Mouse (Mus musculus) liver, embryonic 12.5 days (tissue): Measurements from ENCODE around the gene Fam180a. TPM values are rescaled to one million over a fixed set of nuclear protein-coding genes. Genes with fewer than 3 reads are reported as not detected.
"Not testable (repeated sequence)": the region's sequence is repeated elsewhere in the genome, so short reads cannot be mapped to it uniquely, and the experiment has no call there.

ENCODE experiments used
- ATAC-seq: fragments of 200-750 bp; cut with Nextera tagmentation; 2 replicates; pipeline ENCODE4 v1.8.0; 2017; ENCODE audit warnings: moderate number of reproducible peaks, mild to moderate bottlenecking, moderate library complexity
- H3K27ac ChIP-seq: fragments of 300-500 bp; sonication (generic); 2 replicates; pipeline ENCODE4 v1.5.1; 2016; ENCODE audit warnings: mild to moderate bottlenecking
- H3K27me3 ChIP-seq: fragments of 300-500 bp; sonication (generic); replicated peaks from 2 replicates; pipeline ENCODE4 v1.6.1; 2016; ENCODE audit warnings: mild to moderate bottlenecking, moderate library complexity
- H3K36me3 ChIP-seq: fragments of 300-500 bp; sonication (generic); 2 replicates; pipeline ENCODE4 v1.6.1; 2016; ENCODE audit warnings: mild to moderate bottlenecking, moderate library complexity
- H3K4me1 ChIP-seq: fragments of 300-500 bp; sonication (generic); 2 replicates; pipeline ENCODE4 v1.6.1; 2016
- H3K4me2 ChIP-seq: fragments of 300-500 bp; sonication (generic); 2 replicates; pipeline ENCODE4 v1.6.1; 2016; ENCODE audit warnings: mild to moderate bottlenecking, moderate library complexity
- H3K4me3 ChIP-seq: fragments of 300-500 bp; sonication (generic); 2 replicates; pipeline ENCODE4 v1.5.1; 2016; ENCODE audit warnings: mild to moderate bottlenecking, moderate library complexity
- H3K9ac ChIP-seq: fragments of 300-500 bp; sonication (generic); 2 replicates; pipeline ENCODE4 v1.6.1; 2016; ENCODE audit warnings: mild to moderate bottlenecking, moderate library complexity
- H3K9me3 ChIP-seq: fragments of 300-500 bp; sonication (generic); replicated peaks from 2 replicates; pipeline ENCODE4 v1.6.1; 2016; ENCODE audit warnings: mild to moderate bottlenecking, moderate library complexity
- WGBS: fragments of 180-500 bp; shearing (Covaris S2); methylation state at CpG from one replicate; pipeline ENCODE4 v1.1.7; 2016; ENCODE audit not compliant: insufficient replicate concordance; 5-methylcytosine and 5-hydroxymethylcytosine counted together
- polyA plus RNA-seq: library from polyadenylated mRNA; unstranded; fragments of >200 nt; fragmentation: Nextera tagmentation; extraction: Ambion mirVana; gene quantifications from 2 replicates; pipeline ENCODE4 v1.2.1, GENCODE M21; 2016

Fam180a gene
- polyA plus RNA-seq, result 0.08 TPM in 1 of 2 replicates, not detected in the other

- WGBS, result 62% methylated on average over 9 of the region's 9 CpGs
- H3K4me2 ChIP-seq, result no peak within 1 kb of the TSS
- no peak for ATAC-seq
- no peaks in the 10 kb centered on the region for H3K9me3 ChIP-seq
- no peaks in the 10 kb centered on the region for H3K27me3 ChIP-seq
- H3K36me3 ChIP-seq, result no peaks in the 10 kb centered on the region
- H3K4me3 ChIP-seq, result no peak within 1 kb of the TSS
- H3K27ac ChIP-seq, result no peak within 1 kb of the TSS
- no peak within 1 kb of the TSS for H3K9ac ChIP-seq
- H3K4me1 ChIP-seq, result peaks cover 5% of the 10 kb centered on the region; the same call in 1 of the 2 replicates
Observed at GRCm38 (mm10) chr6:35326111-35326515, at the start of gene Fam180a. Gene Fam180a, minus strand, starts transcription at chr6:35326141.

- ATAC-seq, result no peak
- Histone ChIP-seq H3K4me2 (no peak overlapping the region), H3K4me3 (no peak overlapping the region), H3K4me1 (no peaks in the 10 kb centered on the region), H3K36me3 (no peaks in the 10 kb centered on the region), H3K9ac (no peak overlapping the region), H3K27ac (no peak overlapping the region), H3K9me3 (no peaks in the 10 kb centered on the region), H3K27me3 (peaks cover 7% of the 10 kb centered on the region)
- WGBS, result 77% methylated on average over 10 of the region's 10 CpGs
Observed at GRCm38 (mm10) chr6:35374052-35374451, 48.1 kb upstream of the Fam180a start.

GRCm38 (mm10) chr6:35370356-35370755 lies 44.4 kb upstream of the Fam180a start:
- Histone ChIP-seq H3K4me3 (no peak overlapping the region), H3K27ac (no peak overlapping the region), H3K9me3 (no peaks in the 10 kb centered on the region), H3K36me3 (no peaks in the 10 kb centered on the region), H3K9ac (no peak overlapping the region), H3K4me1 (no peaks in the 10 kb centered on the region), H3K4me2 (no peak overlapping the region), H3K27me3 (peaks cover 14% of the 10 kb centered on the region)
- 78% methylated on average over 7 of the region's 7 CpGs for WGBS
- no peak for ATAC-seq

GRCm38 (mm10) chr6:35369578-35370282 lies 43.8 kb upstream of the Fam180a start:
- H3K4me1 ChIP-seq, H3K9me3 ChIP-seq, H3K9ac ChIP-seq, H3K27ac ChIP-seq, H3K4me3 ChIP-seq, ATAC-seq, H3K36me3 ChIP-seq, H3K4me2 ChIP-seq: not testable (repeated sequence)
- 31% methylated on average over 18 of the region's 18 CpGs for WGBS
- H3K27me3 ChIP-seq, result peaks cover 14% of the 10 kb centered on the region

GRCm38 (mm10) chr6:35362596-35362995 lies 36.7 kb upstream of the Fam180a start:
- Histone ChIP-seq H3K4me3 (no peak overlapping the region), H3K27ac (no peak overlapping the region), H3K4me1 (peaks cover 4% of the 10 kb centered on the region; the same call in 1 of the 2 replicates), H3K9me3 (no peaks in the 10 kb centered on the region), H3K9ac (no peak overlapping the region), H3K36me3 (no peaks in the 10 kb centered on the region), H3K4me2 (no peak overlapping the region), H3K27me3 (no peaks in the 10 kb centered on the region; the same call in 1 of the 2 replicates)
- no peak for ATAC-seq
- 51% methylated on average over 9 of the region's 9 CpGs for WGBS

- peaks cover 19% of the 10 kb centered on the region for H3K4me1 ChIP-seq
- ATAC-seq, result no peak
- no peaks in the 10 kb centered on the region for H3K9me3 ChIP-seq
- H3K4me3 ChIP-seq, result no peak overlapping the region
- WGBS, result 79% methylated on average over 3 of the region's 3 CpGs
- peaks cover 5% of the 10 kb centered on the region; the same call in 1 of the 2 replicates for H3K27me3 ChIP-seq
- no peaks in the 10 kb centered on the region for H3K36me3 ChIP-seq
- no peak overlapping the region for H3K27ac ChIP-seq
- no peak overlapping the region for H3K4me2 ChIP-seq
- H3K9ac ChIP-seq, result no peak overlapping the region
Observed at GRCm38 (mm10) chr6:35355320-35355719, 29.4 kb upstream of the Fam180a start.

- ATAC-seq, result no peak
- H3K27ac ChIP-seq, result no peak overlapping the region
- H3K27me3 ChIP-seq, result peaks cover 5% of the 10 kb centered on the region; the same call in 1 of the 2 replicates
- H3K4me2 ChIP-seq, result no peak overlapping the region
- 54% methylated on average over 6 of the region's 6 CpGs for WGBS
- H3K9ac ChIP-seq, result no peak overlapping the region
- H3K9me3 ChIP-seq, result no peaks in the 10 kb centered on the region
- no peak overlapping the region for H3K4me3 ChIP-seq
- H3K4me1 ChIP-seq, result peaks cover 19% of the 10 kb centered on the region
- H3K36me3 ChIP-seq, result no peaks in the 10 kb centered on the region
Observed at GRCm38 (mm10) chr6:35354622-35354998, 28.7 kb upstream of the Fam180a start.

- peak overlapping the region; percentile 56 for H3K4me2 ChIP-seq
- H3K4me1 ChIP-seq, result peaks cover 19% of the 10 kb centered on the region
- WGBS, result 36% methylated on average over 18 of the region's 18 CpGs
- H3K9me3 ChIP-seq, result no peaks in the 10 kb centered on the region
- H3K27ac ChIP-seq, result no peak overlapping the region
- H3K36me3 ChIP-seq, result no peaks in the 10 kb centered on the region
- peak overlapping the region; percentile 22; the same call in 1 of the 2 replicates for H3K9ac ChIP-seq
- H3K4me3 ChIP-seq, result no peak overlapping the region
- peaks cover 5% of the 10 kb centered on the region; the same call in 1 of the 2 replicates for H3K27me3 ChIP-seq
- ATAC-seq, result no peak; the same call in none of the 2 replicates
Observed at GRCm38 (mm10) chr6:35353846-35354621, 28.1 kb upstream of the Fam180a start.

- Histone ChIP-seq H3K27me3 (peaks cover 5% of the 10 kb centered on the region; the same call in 1 of the 2 replicates), H3K36me3 (no peaks in the 10 kb centered on the region), H3K9me3 (no peaks in the 10 kb centered on the region), H3K4me1 (peaks cover 19% of the 10 kb centered on the region), H3K9ac (peak overlapping the region; percentile 22; the same call in 1 of the 2 replicates), H3K27ac (no peak overlapping the region), H3K4me2 (peak overlapping the region; percentile 56), H3K4me3 (no peak overlapping the region)
- WGBS, result 36% methylated on average over 5 of the region's 5 CpGs
- peak; percentile 70 for ATAC-seq
Observed at GRCm38 (mm10) chr6:35353416-35353815, 27.5 kb upstream of the Fam180a start.

GRCm38 (mm10) chr6:35352867-35353266 lies 26.9 kb upstream of the Fam180a start:
- Histone ChIP-seq H3K27ac (no peak overlapping the region), H3K4me2 (0 out of 2 replicates have a peak overlapping the region, but pooled peaks have one; percentile 2), H3K27me3 (peaks cover 5% of the 10 kb centered on the region; the same call in 1 of the 2 replicates), H3K4me3 (no peak overlapping the region), H3K9ac (no peak overlapping the region), H3K4me1 (peaks cover 19% of the 10 kb centered on the region), H3K36me3 (no peaks in the 10 kb centered on the region), H3K9me3 (no peaks in the 10 kb centered on the region)
- no peak for ATAC-seq
- WGBS, result 41% methylated on average over 8 of the region's 8 CpGs

- no peak overlapping the region for H3K4me3 ChIP-seq
- no peak overlapping the region for H3K9ac ChIP-seq
- H3K4me2 ChIP-seq, result no peak overlapping the region
- peaks cover 5% of the 10 kb centered on the region; the same call in 1 of the 2 replicates for H3K27me3 ChIP-seq
- H3K27ac ChIP-seq, result no peak overlapping the region
- H3K36me3 ChIP-seq, result no peaks in the 10 kb centered on the region
- 62% methylated on average over 3 of the region's 3 CpGs for WGBS
- peaks cover 19% of the 10 kb centered on the region for H3K4me1 ChIP-seq
- ATAC-seq, result no peak
- no peaks in the 10 kb centered on the region for H3K9me3 ChIP-seq
Observed at GRCm38 (mm10) chr6:35351826-35352225, 25.9 kb upstream of the Fam180a start.

- 58% methylated on average over 7 of the region's 7 CpGs for WGBS
- H3K9me3 ChIP-seq, result no peaks in the 10 kb centered on the region
- no peak overlapping the region for H3K27ac ChIP-seq
- H3K27me3 ChIP-seq, result peaks cover 5% of the 10 kb centered on the region; the same call in 1 of the 2 replicates
- H3K36me3 ChIP-seq, result no peaks in the 10 kb centered on the region
- no peak overlapping the region for H3K4me2 ChIP-seq
- H3K9ac ChIP-seq, result no peak overlapping the region
- H3K4me1 ChIP-seq, result peaks cover 19% of the 10 kb centered on the region
- ATAC-seq, result no peak
- H3K4me3 ChIP-seq, result no peak overlapping the region
Observed at GRCm38 (mm10) chr6:35349784-35350183, 23.8 kb upstream of the Fam180a start.
